Mouse (Mus musculus) E14TG2a.4 (cell line): ENCODE data around the gene Spsb1.

Source experiments
- H3K27me3 ChIP-seq: 2 replicates; pipeline ENCODE4 v1.6.1; 2014; ENCODE audit warnings: low read length, control low read depth; ENCODE audit not compliant: insufficient read depth
- H3K36me3 ChIP-seq: 2 replicates; pipeline ENCODE4 v1.6.1; 2014; ENCODE audit warnings: low read length, control low read depth; ENCODE audit not compliant: insufficient read depth
- H3K4me1 ChIP-seq: replicated peaks from 2 replicates; pipeline ENCODE4 v1.6.1; 2014; ENCODE audit warnings: low read depth, low read length, control low read depth
- H3K4me3 ChIP-seq: replicated peaks from 2 replicates; pipeline ENCODE4 v1.5.1; 2014; ENCODE audit warnings: mild to moderate bottlenecking, low read length
- H3K9me3 ChIP-seq: 2 replicates; pipeline ENCODE4 v1.6.1; 2014; ENCODE audit warnings: low read length, control low read depth
- CTCF ChIP-seq: conservative IDR thresholded peaks from 2 replicates; pipeline ENCODE4 v1.5.1; 2014; ENCODE audit warnings: low read length
- NANOG ChIP-seq: IDR thresholded peaks from 2 replicates; pipeline ENCODE4 v1.6.1; 2014; ENCODE audit warnings: borderline replicate concordance, low read length, mixed read lengths
- POU5F1 ChIP-seq: IDR thresholded peaks from 2 replicates; pipeline ENCODE4 v1.6.1; 2014; ENCODE audit warnings: low read length, borderline replicate concordance

Spsb1 gene

DNA sequence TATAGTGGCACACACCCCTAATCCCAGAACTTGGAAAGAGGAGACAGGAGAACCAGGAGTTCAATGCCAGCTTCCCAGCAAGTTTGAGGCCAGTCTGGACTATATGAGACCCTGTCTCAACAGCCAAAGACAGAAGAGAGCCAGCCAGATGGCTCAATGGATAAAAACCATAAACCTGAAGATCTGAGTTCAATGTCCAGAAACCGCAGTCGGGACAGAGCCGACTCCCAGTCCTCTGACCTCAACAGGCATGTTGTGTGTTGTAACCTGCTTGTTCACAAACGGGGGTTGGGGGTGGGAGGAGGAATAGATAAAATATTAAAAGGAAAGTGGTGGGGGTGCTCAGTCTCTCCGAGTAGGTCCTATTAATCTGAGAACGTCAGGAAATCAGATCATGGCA, 10.4 kb upstream of the Spsb1 start:
- Histone ChIP-seq H3K36me3 (no peaks in the 10 kb centered on the region), H3K4me1 (peaks cover 22% of the 10 kb centered on the region), H3K4me3 (no peak overlapping the region), H3K27me3 (peaks cover 2% of the 10 kb centered on the region; the same call in 1 of the 2 replicates), H3K9me3 (no peaks in the 10 kb centered on the region)
- TF ChIP-seq CTCF = no peak
- no peak for TF ChIP-seq POU5F1
- TF ChIP-seq NANOG = no peak

DNA sequence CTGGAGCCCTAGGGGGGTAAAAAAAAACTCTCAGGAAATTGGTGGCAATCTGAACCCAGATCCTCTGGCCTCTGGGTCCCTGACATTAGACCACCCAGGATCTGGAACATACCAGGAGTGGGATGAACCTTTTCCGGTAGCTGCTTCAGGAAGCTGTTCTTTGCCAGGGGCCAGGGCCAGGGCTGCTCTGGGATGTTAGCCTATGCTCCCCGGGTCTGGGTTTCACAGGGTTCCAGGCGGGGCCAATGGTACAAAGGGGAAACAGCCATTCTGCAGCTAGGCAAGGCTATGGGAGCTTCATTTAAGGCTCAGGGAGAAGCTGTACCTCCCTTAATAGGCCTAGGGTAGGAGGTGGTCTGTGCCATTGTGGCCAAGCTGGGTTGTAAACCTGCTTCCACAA, 9.9 kb upstream of the Spsb1 start:
- H3K27me3 ChIP-seq = no peaks in the 10 kb centered on the region; the same call in 1 of the 2 replicates
- no peaks in the 10 kb centered on the region for H3K9me3 ChIP-seq
- H3K36me3 ChIP-seq = no peaks in the 10 kb centered on the region
- TF ChIP-seq POU5F1 (no peak), NANOG (no peak), CTCF (no peak)
- H3K4me1 ChIP-seq = peaks cover 21% of the 10 kb centered on the region
- H3K4me3 ChIP-seq = no peak overlapping the region

DNA sequence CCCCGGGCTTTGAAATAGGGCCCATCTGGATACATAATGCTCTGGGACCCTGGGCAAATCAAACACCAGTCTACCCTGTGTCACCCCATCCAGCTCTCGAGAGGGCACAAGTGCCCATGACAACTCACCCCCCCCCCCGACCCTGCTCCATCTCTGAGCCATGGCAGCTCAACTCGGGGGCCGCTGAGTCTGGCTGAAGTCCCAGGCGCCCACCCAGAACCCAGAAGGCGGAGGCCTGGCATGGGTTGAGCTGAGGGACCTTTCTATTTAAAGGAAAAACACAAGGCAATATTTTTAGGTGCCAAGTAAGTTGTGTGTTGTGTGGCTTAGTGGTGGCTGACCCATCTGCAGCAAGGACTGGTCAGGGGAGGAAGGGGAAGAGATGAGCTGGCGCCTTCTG, 9.4 kb upstream of the Spsb1 start:
- peaks cover 16% of the 10 kb centered on the region for H3K4me1 ChIP-seq
- no peaks in the 10 kb centered on the region for H3K36me3 ChIP-seq
- H3K27me3 ChIP-seq = no peaks in the 10 kb centered on the region; the same call in 1 of the 2 replicates
- no peak for TF ChIP-seq CTCF
- no peak for TF ChIP-seq POU5F1
- TF ChIP-seq NANOG = no peak
- H3K4me3 ChIP-seq = no peak overlapping the region
- H3K9me3 ChIP-seq = no peaks in the 10 kb centered on the region

DNA sequence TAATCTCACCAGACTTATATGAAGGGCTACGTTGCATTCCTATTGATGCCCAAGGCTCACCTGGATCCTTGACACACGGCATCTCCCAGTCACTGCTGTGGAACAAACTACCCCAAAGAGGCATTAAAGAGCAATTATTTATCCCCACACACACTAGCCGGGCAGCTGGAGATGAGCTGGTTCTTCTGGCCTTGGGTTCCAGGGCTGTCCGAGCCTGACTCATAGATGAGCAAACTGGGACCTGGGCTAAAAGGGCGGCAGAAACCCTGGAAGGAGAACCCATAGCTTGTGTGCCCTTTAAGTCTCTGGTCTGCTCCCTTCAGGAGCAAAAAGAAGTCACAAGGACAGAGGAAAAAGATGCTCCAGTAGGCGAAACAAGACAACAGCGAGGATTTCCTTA, 5.5 kb upstream of the Spsb1 start:
- peaks cover 25% of the 10 kb centered on the region for H3K4me1 ChIP-seq
- TF ChIP-seq NANOG (no peak), POU5F1 (no peak), CTCF (no peak)
- no peaks in the 10 kb centered on the region for H3K9me3 ChIP-seq
- no peak overlapping the region for H3K4me3 ChIP-seq
- no peaks in the 10 kb centered on the region for H3K36me3 ChIP-seq
- H3K27me3 ChIP-seq = peaks cover 21% of the 10 kb centered on the region

DNA sequence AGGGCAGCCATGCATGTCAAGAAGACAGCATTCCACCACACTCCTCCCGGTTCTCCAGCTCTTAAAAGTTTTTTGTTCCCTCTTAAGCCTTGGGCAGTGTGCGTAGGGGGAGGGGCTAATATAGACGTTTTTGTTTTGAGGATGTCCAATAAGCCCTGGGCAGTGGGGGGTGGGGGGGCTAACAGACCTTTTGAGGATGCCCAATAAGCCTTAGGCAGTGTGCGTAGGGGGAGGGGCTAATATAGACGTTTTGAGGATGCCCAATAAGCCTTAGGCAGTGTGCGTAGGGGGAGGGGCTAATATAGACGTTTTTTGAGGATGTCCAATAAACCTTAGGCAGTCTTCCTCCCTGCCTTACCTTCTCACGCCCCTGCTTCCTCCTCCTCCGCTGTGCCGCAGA, 5.0 kb upstream of the Spsb1 start:
- H3K36me3 ChIP-seq = no peaks in the 10 kb centered on the region
- no peaks in the 10 kb centered on the region for H3K9me3 ChIP-seq
- no peak overlapping the region for H3K4me3 ChIP-seq
- TF ChIP-seq NANOG (no peak), CTCF (no peak), POU5F1 (no peak)
- peaks cover 26% of the 10 kb centered on the region for H3K4me1 ChIP-seq
- H3K27me3 ChIP-seq = peaks cover 23% of the 10 kb centered on the region

DNA sequence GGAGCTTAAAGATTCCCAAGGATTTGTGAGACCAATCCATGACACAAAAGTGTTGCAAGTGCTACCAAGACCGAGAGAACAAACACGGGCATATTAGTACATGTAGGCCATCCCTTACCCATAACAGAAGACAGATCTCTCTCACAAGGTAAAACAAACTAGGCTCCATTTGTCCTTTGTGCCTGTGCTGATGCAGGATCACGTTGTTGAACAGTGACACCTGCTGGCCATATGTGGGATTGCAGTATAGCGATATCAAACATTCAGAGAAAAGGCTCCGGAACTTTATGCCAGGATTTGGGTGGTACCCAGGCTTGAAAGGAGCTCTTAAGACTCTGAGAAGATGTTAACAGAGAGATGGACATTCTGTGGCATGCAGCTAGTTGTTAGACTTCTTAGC, 3.7 kb upstream of the Spsb1 start:
- Histone ChIP-seq H3K36me3 (no peaks in the 10 kb centered on the region), H3K4me3 (no peak overlapping the region)
- TF ChIP-seq CTCF = peak; percentile 95
- TF ChIP-seq POU5F1 = no peak

DNA sequence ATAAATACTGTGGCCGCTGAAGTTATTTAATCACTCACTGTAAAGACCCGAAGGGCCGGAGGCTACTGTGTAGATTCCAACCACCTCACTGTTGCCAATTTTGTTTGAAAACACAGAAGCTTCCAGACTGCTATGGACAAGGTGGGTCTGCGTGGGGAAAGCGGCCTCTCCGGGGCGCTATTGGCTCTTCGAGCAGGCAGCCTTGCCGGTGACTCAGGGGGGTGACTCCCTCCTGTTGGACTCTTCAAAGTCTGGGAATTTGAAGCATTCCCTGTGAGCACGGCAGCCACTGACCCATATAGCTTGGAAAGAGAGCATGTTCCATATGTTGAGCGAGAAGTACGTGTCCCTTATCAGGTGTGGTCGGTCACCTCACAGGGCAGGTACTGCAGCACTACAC, 1.2 kb upstream of the Spsb1 start:
- Histone ChIP-seq H3K9me3 (no peaks in the 10 kb centered on the region), H3K4me3 (0 out of 2 replicates have a peak overlapping the region, but pooled peaks have one; percentile 76), H3K36me3 (no peaks in the 10 kb centered on the region), H3K4me1 (peaks cover 55% of the 10 kb centered on the region), H3K27me3 (peaks cover 58% of the 10 kb centered on the region)
- TF ChIP-seq POU5F1 = no peak
- TF ChIP-seq NANOG = no peak
- TF ChIP-seq CTCF = no peak

More for the DNA sequence above, 3.7 kb upstream of the Spsb1 start:
- Histone ChIP-seq H3K4me1 (peaks cover 34% of the 10 kb centered on the region), H3K9me3 (no peaks in the 10 kb centered on the region), H3K27me3 (peaks cover 35% of the 10 kb centered on the region)

DNA sequence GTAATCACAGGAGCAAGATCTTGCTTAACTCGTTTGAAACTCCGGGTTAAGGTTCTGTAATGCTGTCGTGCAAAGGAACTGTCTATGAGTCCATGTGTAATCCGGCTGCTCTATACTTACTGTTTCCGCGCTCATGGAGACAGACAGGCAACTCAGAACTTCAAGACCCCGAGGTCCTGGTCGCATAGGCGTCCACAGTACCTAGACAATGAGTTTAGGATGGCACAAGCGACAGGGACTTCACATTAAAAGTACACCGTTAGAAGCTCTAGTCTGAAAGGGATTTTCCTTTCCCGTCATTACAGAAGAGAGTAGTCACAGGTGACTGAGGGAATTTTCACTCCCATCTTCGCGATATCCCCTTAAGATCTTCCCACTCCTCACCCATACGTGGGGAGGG, 788 bp upstream of the Spsb1 start:
- Histone ChIP-seq H3K36me3 (no peaks in the 10 kb centered on the region), H3K4me1 (peaks cover 58% of the 10 kb centered on the region)
- TF ChIP-seq CTCF = no peak
- TF ChIP-seq NANOG = no peak
- TF ChIP-seq POU5F1 = no peak

DNA sequence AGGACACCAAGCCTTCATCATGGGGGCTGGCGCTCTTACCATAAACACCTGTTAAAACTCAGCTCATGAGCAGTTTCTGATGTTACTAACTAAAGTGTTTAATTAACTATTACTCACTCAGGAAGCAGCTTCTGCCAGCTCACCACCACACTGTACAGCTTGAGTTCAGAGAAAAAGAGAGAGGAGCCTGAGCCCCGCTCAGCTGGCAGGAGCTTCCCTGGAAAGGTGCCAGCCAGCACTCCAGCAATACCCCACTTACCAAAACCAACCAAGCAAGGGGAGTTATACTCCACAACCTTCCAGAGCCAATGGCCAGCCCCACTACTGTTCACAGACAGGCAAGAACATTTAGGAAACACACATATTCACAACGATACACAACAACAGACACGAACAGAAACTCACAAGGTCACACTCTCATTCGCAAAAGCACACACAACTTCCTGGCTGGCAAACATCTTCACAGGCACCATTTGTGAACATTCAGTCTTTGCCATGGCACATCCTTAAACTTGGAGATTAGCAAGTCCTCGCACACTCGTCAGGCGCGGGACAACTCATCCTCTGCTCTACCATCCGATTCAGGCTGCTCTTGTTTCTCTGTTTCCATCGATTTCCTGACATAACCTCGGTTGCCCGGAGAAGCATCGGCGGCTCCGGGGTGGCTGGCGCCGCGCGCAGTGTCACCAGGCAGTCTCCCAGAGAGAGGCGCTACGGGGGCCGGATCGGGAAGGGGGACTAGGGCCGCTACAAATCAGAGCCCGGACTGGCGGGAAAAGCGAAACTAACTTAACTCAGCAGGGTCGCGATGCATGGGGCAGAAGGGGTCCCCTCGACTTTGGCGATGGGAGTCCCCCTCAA, 992 bp downstream of the Spsb1 start:
- peaks cover 63% of the 10 kb centered on the region for H3K27me3 ChIP-seq
- peak overlapping the region; percentile 89 for H3K4me3 ChIP-seq
- H3K4me1 ChIP-seq = peaks cover 67% of the 10 kb centered on the region
- no peak for TF ChIP-seq NANOG
- TF ChIP-seq POU5F1 = no peak
- no peak for TF ChIP-seq CTCF
- no peaks in the 10 kb centered on the region for H3K36me3 ChIP-seq
- H3K9me3 ChIP-seq = no peaks in the 10 kb centered on the region

More for the DNA sequence above, 788 bp upstream of the Spsb1 start:
- Histone ChIP-seq H3K9me3 (no peaks in the 10 kb centered on the region), H3K27me3 (peaks cover 60% of the 10 kb centered on the region), H3K4me3 (peak overlapping the region; percentile 76)
